Mouse (Mus musculus): ENCODE data around the gene Mllt6.
"Not testable (repeated sequence)": the region's sequence is repeated elsewhere in the genome, so short reads cannot be mapped to it uniquely, and the experiment has no call there.

The Mllt6 gene

GRCm38 (mm10) chr11:97648541-97648940, 14.7 kb upstream of the Mllt6 start:
- not testable (repeated sequence) for DNase-seq

- no peak for DNase-seq
These were observed 12.9 kb upstream of the Mllt6 start for GRCm38 (mm10) chr11:97650341-97650740.

DNA sequence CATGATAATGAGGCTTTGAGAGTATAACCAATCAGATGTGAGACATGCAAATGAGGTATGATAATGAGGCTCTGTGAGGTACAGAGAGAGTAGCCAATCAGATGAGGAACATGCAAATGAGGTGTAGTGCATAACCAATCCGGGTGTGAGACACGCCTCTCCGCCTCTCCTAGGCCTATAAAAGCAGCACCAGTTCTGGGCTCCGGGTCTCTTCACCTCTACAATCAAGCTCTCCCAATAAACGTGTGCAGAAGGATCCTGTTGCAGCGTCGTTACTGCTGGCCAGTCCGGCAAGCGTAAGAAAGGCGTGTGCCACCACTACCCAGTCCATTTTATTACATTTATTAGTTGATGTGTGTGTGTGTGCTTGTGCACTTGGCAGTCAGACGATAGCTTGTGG, 9.8 kb upstream of the Mllt6 start:
- DNase-seq = not testable (repeated sequence)

DNA sequence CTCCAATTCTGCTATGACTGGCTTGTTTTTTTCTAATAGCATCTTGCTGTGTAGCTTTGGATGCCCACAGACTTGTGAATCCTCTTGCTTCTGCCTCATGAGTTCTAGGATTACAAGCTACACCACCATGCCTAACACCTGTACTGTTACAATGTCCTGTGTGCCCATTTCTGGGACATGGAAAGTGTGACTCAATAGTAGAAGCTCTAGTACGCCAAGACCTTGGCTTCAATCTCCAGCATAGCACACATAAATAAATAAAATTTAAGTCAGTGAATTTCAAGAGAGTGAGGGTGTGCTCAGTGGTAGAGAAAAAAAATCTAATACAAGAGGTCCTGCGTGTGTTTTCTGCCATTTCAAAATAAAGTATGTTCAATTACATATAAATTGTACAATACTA, 9.0 kb upstream of the Mllt6 start:
- no peak for DNase-seq

DNA sequence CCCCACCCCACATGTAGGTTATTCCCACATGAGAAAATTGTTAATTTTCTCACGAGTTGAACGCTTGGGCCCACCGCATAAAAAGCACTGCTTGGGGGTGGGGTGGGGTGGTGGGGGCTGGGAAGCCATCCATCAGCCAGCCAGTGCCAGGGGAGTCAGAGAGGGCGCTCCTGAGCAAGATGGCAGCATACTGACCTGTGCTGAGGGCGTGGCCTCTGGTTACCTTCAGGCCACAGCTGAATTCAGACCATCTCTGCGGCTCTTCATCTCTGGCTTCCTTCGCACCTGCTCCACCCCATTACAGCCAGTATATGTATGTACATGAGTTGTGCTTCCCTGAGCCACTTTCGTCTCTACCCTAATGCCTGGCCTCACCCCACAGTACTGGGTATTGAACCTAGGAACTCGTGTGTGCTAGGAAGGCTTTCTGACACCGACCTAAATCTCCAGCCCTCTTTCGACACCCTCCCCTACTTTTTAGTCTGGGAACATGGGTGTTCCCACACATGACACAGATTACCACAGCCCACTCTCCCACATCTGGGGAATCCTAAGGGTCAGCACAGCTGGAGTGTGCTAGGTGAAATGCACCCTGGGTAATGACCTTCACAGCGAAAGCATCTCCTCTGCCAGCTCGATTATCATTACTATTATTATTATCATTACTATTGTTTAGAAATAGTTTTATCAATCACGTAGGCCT, 6.8 kb upstream of the Mllt6 start:
- DNase-seq = no peak

DNA sequence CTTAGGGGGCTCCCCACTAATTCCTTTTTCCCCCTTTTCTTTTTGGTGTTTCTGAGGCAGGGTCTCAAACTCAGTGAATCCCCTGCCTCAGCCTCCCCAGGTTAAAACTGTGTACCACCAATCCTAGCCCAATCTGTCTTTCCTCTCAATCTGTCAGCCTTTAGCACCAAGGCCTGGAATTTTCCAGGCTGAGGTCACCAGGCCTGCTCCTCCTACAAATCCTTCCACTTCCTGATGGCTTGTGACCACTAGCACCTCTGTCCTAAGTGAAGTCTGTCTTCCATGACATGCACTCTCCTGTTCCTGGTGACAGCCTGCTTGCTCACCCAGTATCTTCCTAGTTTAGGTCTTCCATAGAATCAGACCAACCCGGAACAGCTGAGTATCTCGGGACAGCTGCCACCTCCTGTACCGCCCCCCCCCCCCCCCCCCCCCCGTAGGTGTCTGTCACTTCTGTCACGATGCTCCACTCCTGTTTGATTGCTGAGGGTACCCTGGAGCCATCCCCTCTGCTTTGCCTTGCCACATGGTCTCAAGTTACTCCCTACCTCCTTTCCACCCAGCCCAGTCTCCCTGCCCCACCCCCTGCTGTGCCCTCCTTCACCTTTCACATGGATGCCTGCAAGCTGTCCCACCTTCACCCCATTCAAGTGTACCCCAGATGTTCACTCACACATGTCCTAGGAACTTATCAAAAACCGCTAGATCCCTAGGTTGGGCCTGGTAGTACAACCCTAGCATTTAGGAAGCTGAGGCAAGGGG, 5.8 kb upstream of the Mllt6 start:
- DNase-seq = no peak

- not testable (repeated sequence) for DNase-seq
These were observed 5.2 kb upstream of the Mllt6 start for GRCm38 (mm10) chr11:97657967-97658366.

DNA sequence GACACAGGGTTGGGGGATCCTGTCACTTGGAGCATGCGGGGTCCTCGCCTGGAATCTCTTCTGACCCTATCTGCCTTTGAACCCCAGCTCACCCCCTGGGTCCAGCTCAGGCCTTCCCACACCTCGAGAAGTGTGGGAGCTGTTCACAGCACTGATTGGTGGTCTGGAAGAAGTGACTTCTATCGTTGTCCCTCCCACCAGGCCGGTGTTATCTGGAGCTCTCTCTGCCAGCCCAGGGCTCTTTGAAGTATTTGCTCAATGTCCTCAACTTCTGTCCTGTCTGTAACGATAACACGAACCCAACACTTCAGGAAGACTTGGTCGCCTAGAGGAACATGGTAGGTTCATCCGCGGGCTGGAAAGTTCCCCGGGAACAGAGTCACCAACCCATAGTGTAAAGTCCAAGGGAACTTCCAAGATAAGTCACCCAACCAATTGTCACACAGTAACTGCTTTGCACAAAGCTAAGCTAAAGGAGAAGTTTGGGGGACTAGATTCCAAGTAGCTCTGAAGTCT, 4.4 kb upstream of the Mllt6 start:
- DNase-seq = no peak

- DNase-seq = no peak
These were observed 3.8 kb upstream of the Mllt6 start for GRCm38 (mm10) chr11:97659267-97659989.

DNA sequence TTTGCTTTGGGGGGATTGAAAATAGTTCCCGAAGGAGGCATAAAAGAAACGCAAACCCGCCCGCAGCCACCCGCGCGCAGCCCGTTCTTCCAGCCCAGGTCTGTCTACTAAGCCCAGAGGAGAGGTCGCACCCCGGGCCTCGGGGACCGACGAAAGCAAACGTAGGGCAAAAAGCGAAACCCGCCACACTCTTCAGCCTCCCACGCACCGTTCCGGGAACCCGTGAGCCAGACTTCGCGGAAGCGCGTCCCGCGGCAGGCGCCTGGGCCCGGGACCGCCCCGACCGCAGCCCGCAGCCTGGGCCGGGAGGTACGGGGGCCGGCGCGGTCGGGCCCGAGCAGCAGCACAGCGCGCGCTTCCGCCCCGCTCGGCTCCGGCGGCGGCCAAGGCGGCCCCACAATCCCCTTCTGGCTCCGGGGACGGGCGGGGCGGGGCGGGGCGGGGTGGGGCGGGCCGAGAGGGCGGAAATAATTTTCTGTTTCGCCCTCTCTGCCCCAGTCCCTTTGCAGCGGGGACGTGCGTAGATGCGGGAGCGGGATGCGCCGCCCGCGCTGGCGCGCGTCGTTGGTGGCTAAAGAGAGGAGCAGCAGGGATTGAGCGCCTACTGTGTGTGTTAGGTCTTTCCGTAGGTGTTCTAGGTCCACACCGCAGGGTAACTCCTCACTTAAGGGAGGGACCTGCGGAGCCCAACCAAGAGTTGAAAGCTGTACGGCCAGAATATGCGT, 3.1 kb upstream of the Mllt6 start:
- DNase-seq = peak; percentile 76

- DNase-seq = no peak
These were observed 2.2 kb upstream of the Mllt6 start for GRCm38 (mm10) chr11:97660734-97661647.

DNA sequence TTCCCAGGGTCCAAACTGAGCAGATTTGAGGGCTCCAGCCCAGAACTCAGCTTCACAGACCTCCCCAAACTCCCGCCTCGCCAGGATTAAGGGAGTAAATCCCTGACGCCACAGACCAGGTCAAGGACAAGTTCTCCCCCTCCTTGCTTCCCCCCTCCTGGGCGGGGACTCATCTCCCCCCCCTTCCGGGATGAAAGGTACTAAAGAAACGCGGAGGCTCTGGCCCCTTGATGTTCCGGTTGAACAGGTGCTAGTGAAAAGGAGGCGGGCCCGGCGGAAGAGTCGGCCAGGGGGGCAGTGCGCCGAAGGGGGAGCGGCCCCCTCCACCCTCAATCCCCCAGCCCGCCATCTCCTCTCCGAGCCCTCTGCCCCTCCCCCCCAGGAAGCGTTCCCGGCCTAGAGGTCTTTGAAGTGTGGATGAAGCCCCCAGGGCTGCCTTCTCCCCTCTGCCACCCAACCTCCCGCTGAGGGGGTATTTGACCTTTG, 1.5 kb upstream of the Mllt6 start:
- DNase-seq = peak; percentile 71

GRCm38 (mm10) chr11:97662207-97662892, 864 bp upstream of the Mllt6 start:
- peak; percentile 67 for DNase-seq

DNA sequence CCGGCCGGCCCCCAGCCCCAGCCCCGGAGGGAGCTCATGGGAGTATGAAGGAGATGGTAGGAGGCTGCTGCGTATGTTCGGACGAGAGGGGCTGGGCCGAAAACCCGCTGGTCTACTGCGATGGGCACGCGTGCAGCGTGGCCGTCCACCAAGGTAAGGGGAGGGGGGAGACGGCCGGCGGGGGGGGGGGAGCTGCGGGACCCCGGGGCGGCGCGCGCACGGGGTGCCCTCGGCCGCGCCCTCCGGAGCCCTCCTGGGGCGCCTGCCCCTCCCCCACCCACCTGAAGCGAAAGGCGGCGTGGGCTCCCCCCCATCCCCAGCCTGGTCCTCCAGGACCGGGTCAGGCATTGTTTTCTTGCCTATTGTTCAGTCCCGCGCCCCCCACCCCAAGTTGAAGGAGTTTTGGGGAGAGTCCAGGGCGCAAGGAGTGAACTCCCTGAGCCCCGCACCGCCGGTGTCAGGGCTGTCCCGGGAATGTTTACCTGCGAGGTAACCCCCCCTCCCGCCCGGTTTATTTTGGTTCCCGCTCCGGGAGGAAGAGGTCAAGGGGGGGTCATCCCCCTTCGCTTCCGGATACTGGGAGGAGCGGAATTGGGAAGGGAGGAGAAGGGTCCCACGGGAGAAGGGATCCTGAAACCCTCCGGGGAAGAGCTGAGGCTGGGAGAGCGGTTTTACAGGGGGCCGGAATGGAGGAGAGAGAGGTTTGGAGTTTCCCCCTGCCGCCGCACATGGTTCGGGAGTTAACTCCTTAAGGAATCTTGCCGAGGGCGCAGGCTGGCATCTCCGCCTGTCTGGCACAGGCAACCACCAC, 519 bp downstream of the Mllt6 start:
- DNase-seq = peak; percentile 58

- DNase-seq = no peak
These were observed 1.1 kb downstream of the Mllt6 start for GRCm38 (mm10) chr11:97664339-97664665.

- DNase-seq = no peak
These were observed 1.6 kb downstream of the Mllt6 start for GRCm38 (mm10) chr11:97664771-97665240.

DNA sequence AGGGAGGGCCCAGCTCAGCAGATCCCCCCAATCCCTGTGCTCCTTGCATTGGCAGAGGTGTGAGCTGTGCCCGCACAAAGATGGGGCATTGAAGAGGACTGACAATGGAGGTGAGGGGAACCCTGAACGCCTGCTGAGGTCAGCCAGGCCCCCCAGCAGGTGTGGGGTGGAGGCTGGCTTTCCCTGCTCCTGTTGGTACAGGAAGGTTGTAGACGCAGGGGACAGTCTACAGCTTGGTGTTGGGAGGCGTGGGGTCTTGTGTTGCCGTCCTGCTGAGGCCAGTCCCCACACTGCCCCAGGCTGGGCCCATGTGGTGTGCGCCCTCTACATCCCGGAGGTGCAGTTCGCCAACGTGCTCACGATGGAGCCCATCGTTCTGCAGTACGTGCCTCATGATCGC, 2.2 kb downstream of the Mllt6 start:
- no peak for DNase-seq

- no peak for DNase-seq
These were observed 3.0 kb downstream of the Mllt6 start for GRCm38 (mm10) chr11:97666221-97666620.

DNA sequence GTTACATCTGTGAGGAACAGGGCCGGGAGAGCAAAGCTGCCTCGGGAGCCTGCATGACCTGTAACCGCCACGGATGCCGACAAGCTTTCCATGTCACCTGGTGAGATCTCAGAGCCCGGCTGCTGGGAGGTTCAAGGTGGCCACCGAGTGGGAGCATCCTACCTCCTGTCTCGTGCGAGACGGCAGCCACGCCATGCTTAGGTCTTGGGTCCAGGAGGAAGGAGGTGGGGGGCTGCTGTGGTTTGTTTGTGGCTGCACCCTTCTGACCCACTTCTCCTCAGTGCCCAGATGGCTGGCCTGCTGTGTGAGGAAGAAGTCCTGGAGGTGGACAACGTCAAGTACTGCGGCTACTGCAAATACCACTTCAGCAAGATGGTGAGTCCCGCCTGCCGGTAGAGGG, 3.6 kb downstream of the Mllt6 start:
- DNase-seq = no peak

GRCm38 (mm10) chr11:97668160-97668559, 4.9 kb downstream of the Mllt6 start:
- DNase-seq = no peak
